Mouse (Mus musculus): ENCODE data around the gene C1qb. TPM values are rescaled to one million over a fixed set of nuclear protein-coding genes. Genes with fewer than 3 reads are reported as not detected.

C1qb gene
- total and polyA plus RNA-seq, 2 experiments from 2014 or later: 37.2 to 64.1 TPM

DNA sequence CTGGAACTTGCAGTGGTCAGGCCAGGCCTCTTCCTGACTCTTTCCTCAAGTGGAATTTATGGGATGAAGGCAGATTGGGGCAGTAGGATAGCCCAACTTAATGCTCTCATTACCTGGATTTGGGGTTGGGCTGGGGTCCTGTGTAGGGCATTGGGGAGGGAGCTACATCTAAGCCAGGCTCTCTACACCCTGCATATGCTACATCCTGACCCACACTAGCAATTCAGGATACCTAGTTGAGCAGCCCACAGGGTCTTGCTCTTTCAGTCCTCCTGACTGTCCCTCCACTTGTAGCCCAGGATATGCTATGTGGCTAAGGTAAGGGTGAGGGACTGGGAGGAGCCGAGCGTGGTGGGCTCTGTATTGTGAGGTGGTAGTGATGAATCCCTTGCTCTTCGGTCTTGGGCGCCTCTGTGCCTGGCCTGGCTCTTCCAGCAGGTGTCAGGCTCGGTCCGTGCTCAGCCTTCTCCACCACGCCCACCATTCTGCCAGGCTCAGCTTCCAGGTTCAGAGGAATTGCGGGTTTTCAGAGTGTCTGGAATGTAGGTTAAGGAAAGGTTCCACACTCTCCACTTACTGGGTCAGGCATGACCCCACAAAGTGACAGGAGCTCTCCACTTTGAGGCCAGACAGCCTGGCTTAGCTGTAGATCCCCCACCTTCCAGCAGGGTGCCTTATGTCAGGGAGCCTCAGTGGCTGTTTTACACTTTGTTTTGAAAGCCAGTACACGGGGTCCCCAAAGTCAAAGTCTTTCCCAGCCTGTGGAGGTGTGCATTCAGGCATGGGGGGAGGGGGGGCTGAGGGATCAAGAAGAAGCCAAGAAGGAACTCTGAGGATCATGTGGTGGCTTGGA lies 7.9 kb upstream of the C1qb start:
- no peaks in the 10 kb centered on the region for H3K36me3 ChIP-seq (replicated peaks; ENCODE audit: control insufficient read depth, insufficient read depth, low read length)
- no peaks in the 10 kb centered on the region for H3K9me3 ChIP-seq (replicated peaks; ENCODE audit: control insufficient read depth, low read length)
- no peak overlapping the region for H3K27ac ChIP-seq (ENCODE audit: low read depth)
- TF ChIP-seq EP300 (IDR thresholded peaks at IDR 0.05; ENCODE audit: low read depth) (no peak), CTCF (IDR thresholded peaks at IDR 0.05; ENCODE audit: low read depth) (peak; percentile 66)
- peak; percentile 53 for ATAC-seq (ENCODE audit: insufficient read depth, low read depth)
- no peak overlapping the region for H3K9ac ChIP-seq (replicated peaks; ENCODE audit: low read depth, low read length)
- no peak for DNase-seq (ENCODE audit: low spot score)
- no peaks in the 10 kb centered on the region for H3K4me1 ChIP-seq (ENCODE audit: control insufficient read depth, insufficient read depth)
- H3K4me2 ChIP-seq (ENCODE audit: low read depth, low read length): no peak overlapping the region
- H3K4me3 ChIP-seq (ENCODE audit: low read depth, low read length): no peak overlapping the region
- peaks cover 72% of the 10 kb centered on the region for H3K27me3 ChIP-seq (ENCODE audit: control insufficient read depth, insufficient read depth, low read length)
- 3% methylated on average over 9 of the region's 9 CpGs for WGBS

DNA sequence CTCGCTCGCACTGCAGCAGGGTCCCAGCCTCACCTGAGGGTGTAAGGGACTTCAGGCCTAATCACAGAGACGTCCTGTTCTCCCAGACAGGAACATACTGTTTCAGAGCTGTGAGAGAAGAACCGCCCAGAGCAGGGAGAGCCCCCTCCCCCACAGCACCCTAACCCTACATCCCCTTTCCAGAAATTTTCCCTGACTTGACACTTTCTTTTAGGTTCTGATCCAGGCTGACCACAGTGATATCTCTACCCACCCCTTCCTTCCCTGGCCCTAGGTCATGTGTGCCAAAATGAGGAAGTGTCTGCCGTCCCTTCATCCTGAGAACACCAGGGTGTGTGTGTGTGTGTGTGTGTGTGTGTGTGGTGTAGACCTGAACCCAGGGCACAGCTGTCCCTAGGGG lies 6.8 kb upstream of the C1qb start, which contains the start of gene C1qc:
TSS of gene C1qc (minus strand) at position 255 of the 400 bp plus-strand sequence.
- H3K36me3 ChIP-seq (replicated peaks; ENCODE audit: control insufficient read depth, insufficient read depth, low read length): no peaks in the 10 kb centered on the region
- H3K9me3 ChIP-seq (replicated peaks; ENCODE audit: control insufficient read depth, low read length): no peaks in the 10 kb centered on the region
- no peak for DNase-seq (ENCODE audit: low spot score)
- no peaks in the 10 kb centered on the region for H3K4me1 ChIP-seq (ENCODE audit: control insufficient read depth, insufficient read depth)
- TF ChIP-seq CTCF (IDR thresholded peaks at IDR 0.05; ENCODE audit: low read depth) (no peak), EP300 (IDR thresholded peaks at IDR 0.05; ENCODE audit: low read depth) (no peak)
- 40% methylated on average over 5 of the region's 5 CpGs for WGBS
- ATAC-seq (ENCODE audit: insufficient read depth, low read depth): no peak; the same call in 1 of the 2 replicates
- H3K27me3 ChIP-seq (ENCODE audit: control insufficient read depth, insufficient read depth, low read length): peaks cover 61% of the 10 kb centered on the region
- no peak within 1 kb of the TSS for H3K9ac ChIP-seq (replicated peaks; ENCODE audit: low read depth, low read length)
- H3K4me2 ChIP-seq (ENCODE audit: low read depth, low read length): no peak within 1 kb of the TSS
- H3K4me3 ChIP-seq (ENCODE audit: low read depth, low read length): no peak within 1 kb of the TSS
- no peak within 1 kb of the TSS for H3K27ac ChIP-seq (ENCODE audit: low read depth)

DNA sequence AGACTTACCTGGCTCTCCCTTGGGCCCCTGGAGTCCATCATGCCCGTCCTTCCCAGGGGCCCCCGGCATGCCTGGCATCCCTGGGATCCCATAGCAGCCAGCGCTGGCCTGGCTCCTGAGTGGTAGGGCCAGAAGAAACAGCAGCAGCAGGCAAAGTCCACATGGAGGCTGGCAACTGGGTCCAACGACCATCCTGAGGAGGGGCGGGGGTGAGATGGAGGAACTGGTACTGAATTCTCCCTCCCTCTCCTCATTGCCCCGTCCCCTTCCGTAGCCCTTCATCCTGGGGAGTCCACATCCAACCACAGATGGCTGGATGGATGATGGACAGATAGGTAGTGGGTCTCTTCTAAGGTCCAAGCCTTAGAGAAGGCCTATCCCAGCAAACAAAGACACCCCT lies 6.4 kb upstream of the C1qb start:
- ATAC-seq (ENCODE audit: insufficient read depth, low read depth): no peak
- Histone ChIP-seq H3K4me1 (ENCODE audit: control insufficient read depth, insufficient read depth) (no peaks in the 10 kb centered on the region), H3K27me3 (ENCODE audit: control insufficient read depth, insufficient read depth, low read length) (peaks cover 56% of the 10 kb centered on the region), H3K36me3 (replicated peaks; ENCODE audit: control insufficient read depth, insufficient read depth, low read length) (no peaks in the 10 kb centered on the region), H3K4me2 (ENCODE audit: low read depth, low read length) (no peak overlapping the region), H3K4me3 (ENCODE audit: low read depth, low read length) (no peak overlapping the region), H3K27ac (ENCODE audit: low read depth) (no peak overlapping the region), H3K9ac (replicated peaks; ENCODE audit: low read depth, low read length) (no peak overlapping the region), H3K9me3 (replicated peaks; ENCODE audit: control insufficient read depth, low read length) (no peaks in the 10 kb centered on the region)
- WGBS: 50% methylated on average over 7 of the region's 7 CpGs
- DNase-seq (ENCODE audit: low spot score): no peak
- no peak for TF ChIP-seq EP300 (IDR thresholded peaks at IDR 0.05; ENCODE audit: low read depth)
- TF ChIP-seq CTCF (IDR thresholded peaks at IDR 0.05; ENCODE audit: low read depth): no peak

DNA sequence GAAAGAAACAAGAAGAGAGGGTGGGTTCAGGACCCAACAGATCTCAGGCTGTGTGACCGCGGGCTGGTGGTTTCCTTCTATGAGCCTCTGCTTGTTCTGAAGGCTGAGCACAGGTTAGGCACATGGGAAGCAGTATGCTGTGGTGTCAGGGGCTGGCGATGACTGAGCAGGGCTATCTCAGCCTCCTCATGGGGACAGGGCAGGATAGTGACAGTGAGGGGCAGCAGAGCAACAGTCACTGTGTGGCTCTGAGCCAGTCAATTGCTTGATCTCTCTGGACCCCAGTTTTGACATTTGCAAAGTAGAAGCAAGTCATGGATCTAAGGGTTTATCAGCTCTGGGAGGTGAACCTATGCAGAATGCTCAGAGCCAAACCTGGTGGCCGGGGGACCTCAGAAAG lies 5.1 kb upstream of the C1qb start:
- no peaks in the 10 kb centered on the region for H3K4me1 ChIP-seq (ENCODE audit: control insufficient read depth, insufficient read depth)
- DNase-seq (ENCODE audit: low spot score) (no peak), ATAC-seq (ENCODE audit: insufficient read depth, low read depth) (no peak)
- peaks cover 44% of the 10 kb centered on the region for H3K27me3 ChIP-seq (ENCODE audit: control insufficient read depth, insufficient read depth, low read length)
- 88% methylated on average over 4 of the region's 4 CpGs for WGBS
- H3K36me3 ChIP-seq (replicated peaks; ENCODE audit: control insufficient read depth, insufficient read depth, low read length): no peaks in the 10 kb centered on the region
- TF ChIP-seq CTCF (IDR thresholded peaks at IDR 0.05; ENCODE audit: low read depth): no peak
- TF ChIP-seq EP300 (IDR thresholded peaks at IDR 0.05; ENCODE audit: low read depth): no peak
- H3K27ac ChIP-seq (ENCODE audit: low read depth): no peak overlapping the region
- H3K9me3 ChIP-seq (replicated peaks; ENCODE audit: control insufficient read depth, low read length): no peaks in the 10 kb centered on the region
- no peak overlapping the region for H3K4me3 ChIP-seq (ENCODE audit: low read depth, low read length)
- no peak overlapping the region for H3K9ac ChIP-seq (replicated peaks; ENCODE audit: low read depth, low read length)
- no peak overlapping the region for H3K4me2 ChIP-seq (ENCODE audit: low read depth, low read length)

DNA sequence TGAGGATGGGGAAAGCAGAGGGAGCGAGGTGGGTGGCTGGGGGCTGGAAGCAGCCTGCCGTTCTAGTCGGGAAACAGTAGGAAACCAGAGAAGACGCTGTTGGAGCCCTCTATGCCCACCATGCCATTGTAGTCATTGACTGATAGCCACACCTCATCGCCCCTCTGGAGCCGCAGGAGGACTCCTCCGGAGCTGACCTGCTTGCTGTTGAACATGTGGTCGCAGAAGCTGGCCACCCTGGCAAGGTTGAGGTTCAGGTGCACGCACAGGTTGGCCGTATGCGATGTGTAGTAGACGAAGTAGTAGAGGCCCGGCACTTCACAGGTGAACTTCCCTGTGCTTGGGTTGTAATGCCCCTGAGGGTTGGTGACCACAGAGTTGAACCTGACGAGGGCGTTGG lies 4.0 kb upstream of the C1qb start:
- no peak for TF ChIP-seq CTCF (IDR thresholded peaks at IDR 0.05; ENCODE audit: low read depth)
- no peak for TF ChIP-seq EP300 (IDR thresholded peaks at IDR 0.05; ENCODE audit: low read depth)
- H3K27me3 ChIP-seq (ENCODE audit: control insufficient read depth, insufficient read depth, low read length): peaks cover 34% of the 10 kb centered on the region

More for the DNA sequence above, 4.0 kb upstream of the C1qb start:
- H3K4me2 ChIP-seq (ENCODE audit: low read depth, low read length): no peak overlapping the region
- H3K4me1 ChIP-seq (ENCODE audit: control insufficient read depth, insufficient read depth): no peaks in the 10 kb centered on the region
- no peak overlapping the region for H3K4me3 ChIP-seq (ENCODE audit: low read depth, low read length)
- 80% methylated on average over 15 of the region's 15 CpGs for WGBS
- DNase-seq (ENCODE audit: low spot score) (no peak), ATAC-seq (ENCODE audit: insufficient read depth, low read depth) (no peak)
- H3K36me3 ChIP-seq (replicated peaks; ENCODE audit: control insufficient read depth, insufficient read depth, low read length): no peaks in the 10 kb centered on the region
- no peak overlapping the region for H3K9ac ChIP-seq (replicated peaks; ENCODE audit: low read depth, low read length)
- H3K9me3 ChIP-seq (replicated peaks; ENCODE audit: control insufficient read depth, low read length): no peaks in the 10 kb centered on the region
- no peak overlapping the region for H3K27ac ChIP-seq (ENCODE audit: low read depth)

Measured in heart, postnatal 0 days (tissue).